Mouse (Mus musculus) forebrain, embryonic 14.5 days (tissue): ENCODE results near the gene Foxe1. TPM values are rescaled to one million over a fixed set of nuclear protein-coding genes. Genes with fewer than 3 reads are reported as not detected.

Experiments
- ATAC-seq: fragments of 200-750 bp; cut with Nextera tagmentation; 2 replicates; pipeline ENCODE4 v1.8.0; 2017; ENCODE audit warnings: mild to moderate bottlenecking, moderate library complexity
- DNase-seq: peaks from one replicate; pipeline ENCODE4 v3.0.0-alpha.2; 2015; ENCODE audit warnings: low spot score
- H3K27ac ChIP-seq: fragments of 300-500 bp; sonication (generic); 2 replicates; pipeline ENCODE4 v1.5.1; 2014; ENCODE audit warnings: low read depth, mild to moderate bottlenecking, control low read depth, low read length, moderate library complexity
- H3K27me3 ChIP-seq: fragments of 300-500 bp; sonication (generic); replicated peaks from 2 replicates; pipeline ENCODE4 v1.6.1; 2014; ENCODE audit warnings: low read length, control low read depth, mixed read lengths; ENCODE audit not compliant: control insufficient read depth, insufficient read depth
- H3K36me3 ChIP-seq: fragments of 300-500 bp; sonication (generic); 2 replicates; pipeline ENCODE4 v1.6.1; 2014; ENCODE audit warnings: low read length, control low read depth; ENCODE audit not compliant: control insufficient read depth, insufficient read depth
- H3K4me1 ChIP-seq: fragments of 300-500 bp; sonication (generic); 2 replicates; pipeline ENCODE4 v1.6.1; 2014; ENCODE audit warnings: antibody characterized with exemption, low read length, control low read depth; ENCODE audit not compliant: control insufficient read depth, insufficient read depth
- H3K4me2 ChIP-seq: fragments of 300-500 bp; sonication (generic); 2 replicates; pipeline ENCODE4 v1.6.1; 2014; ENCODE audit warnings: mild to moderate bottlenecking, control low read depth, low read length
- H3K4me3 ChIP-seq: fragments of 300-500 bp; sonication (generic); 2 replicates; pipeline ENCODE4 v1.5.1; 2014; ENCODE audit warnings: low read depth, low read length, control low read depth
- H3K9ac ChIP-seq: fragments of 300-500 bp; sonication (generic); 2 replicates; pipeline ENCODE4 v1.6.1; 2014; ENCODE audit warnings: mild to moderate bottlenecking, low read length, control low read depth, moderate library complexity
- H3K9me3 ChIP-seq: fragments of 300-500 bp; sonication (generic); replicated peaks from 2 replicates; pipeline ENCODE4 v1.6.1; 2016; ENCODE audit warnings: low read length, control low read depth, mixed read lengths; ENCODE audit not compliant: control insufficient read depth
- WGBS: fragments of 180-500 bp; shearing (Covaris S2); extraction: QIAGEN DNeasy Blood & Tissue Kit; methylation state at CpG from one replicate; pipeline ENCODE4 v1.1.7; 2014; 5-methylcytosine and 5-hydroxymethylcytosine counted together
- polyA plus RNA-seq: library from polyadenylated mRNA; unstranded; fragments of >200 nt; fragmentation: Nextera tagmentation; extraction: Ambion mirVana; gene quantifications from 2 replicates; pipeline ENCODE4 v1.2.1, GENCODE M21; 2014

Foxe1 gene
- polyA plus RNA-seq, 1 experiment from 2014 or later, result not detected

DNA sequence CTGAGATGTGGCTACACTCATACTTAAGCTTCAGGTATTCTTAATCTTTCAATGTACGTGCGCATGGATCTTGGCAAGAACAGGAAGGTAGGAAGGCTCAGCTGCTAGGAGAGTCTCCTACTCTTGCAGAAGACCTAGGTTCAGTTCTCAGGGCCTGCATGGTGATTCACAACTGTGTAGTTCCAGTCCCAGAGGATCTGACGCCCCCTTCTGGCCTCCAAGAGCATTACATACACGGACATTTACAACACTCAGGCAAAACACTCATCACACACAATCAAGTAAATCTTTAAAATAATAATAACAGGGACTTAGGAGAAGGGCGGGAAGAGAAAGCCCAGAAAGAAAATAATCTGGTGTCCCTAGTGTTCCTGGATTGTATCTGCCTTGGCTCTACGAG, 31.0 kb downstream of the Foxe1 start:
- Histone ChIP-seq H3K36me3 (peaks cover 16% of the 10 kb centered on the region; the same call in 1 of the 2 replicates), H3K4me3 (peak overlapping the region; percentile 16; the same call in 1 of the 2 replicates), H3K9ac (no peak overlapping the region), H3K9me3 (no peaks in the 10 kb centered on the region), H3K27me3 (no peaks in the 10 kb centered on the region), H3K4me1 (peaks cover 4% of the 10 kb centered on the region), H3K27ac (no peak overlapping the region), H3K4me2 (peak overlapping the region; percentile 38; the same call in 1 of the 2 replicates)
- ATAC-seq, result no peak
- WGBS, result 55% methylated on average over 6 of the region's 6 CpGs
- DNase-seq, result no peak

DNA sequence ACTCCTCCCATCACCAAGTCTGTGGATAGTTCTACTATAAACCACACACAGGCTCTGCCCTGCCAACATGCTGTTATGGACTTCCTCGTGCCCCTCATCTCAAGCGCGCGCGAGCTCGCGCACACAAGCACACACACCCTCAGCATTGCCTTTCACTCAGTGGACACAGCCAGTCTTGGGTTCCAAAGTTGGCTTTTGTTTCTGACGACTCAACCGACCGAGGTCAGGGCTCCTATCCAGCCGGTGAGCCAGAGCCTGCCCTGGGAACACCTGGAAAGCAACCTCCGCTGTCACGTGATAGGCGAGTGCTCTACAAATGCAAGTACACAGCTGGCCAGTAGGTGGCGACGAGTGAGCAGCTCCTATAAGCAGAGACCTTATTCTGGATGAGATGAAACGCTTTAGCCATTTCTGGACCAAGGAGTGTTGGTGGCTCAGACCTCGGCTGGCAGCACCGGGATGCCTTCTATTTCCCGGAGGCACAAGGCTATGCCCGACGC, 31.5 kb downstream of the Foxe1 start:
- Histone ChIP-seq H3K9ac (no peak overlapping the region), H3K27me3 (no peaks in the 10 kb centered on the region), H3K9me3 (no peaks in the 10 kb centered on the region), H3K4me2 (peak overlapping the region; percentile 38), H3K36me3 (peaks cover 20% of the 10 kb centered on the region; the same call in 1 of the 2 replicates), H3K4me1 (peaks cover 4% of the 10 kb centered on the region), H3K4me3 (peak overlapping the region; percentile 16), H3K27ac (no peak overlapping the region)
- 22% methylated on average over 22 of the region's 22 CpGs for WGBS
- ATAC-seq (peak; percentile 76), DNase-seq (peak; percentile 79)

GRCm38 (mm10) chr4:46388556-46388955, 45.1 kb downstream of the Foxe1 start:
- ATAC-seq (no peak), DNase-seq (no peak)
- no peaks in the 10 kb centered on the region for H3K9me3 ChIP-seq
- peaks cover 31% of the 10 kb centered on the region for H3K36me3 ChIP-seq
- peak overlapping the region; percentile 87 for H3K9ac ChIP-seq
- peaks cover 4% of the 10 kb centered on the region; the same call in 1 of the 2 replicates for H3K4me1 ChIP-seq
- H3K4me3 ChIP-seq, result peak overlapping the region; percentile 66
- WGBS, result 37% methylated on average over 5 of the region's 5 CpGs
- no peak overlapping the region for H3K27ac ChIP-seq
- no peaks in the 10 kb centered on the region for H3K27me3 ChIP-seq
- peak overlapping the region; percentile 62 for H3K4me2 ChIP-seq

- Histone ChIP-seq H3K27me3 (no peaks in the 10 kb centered on the region), H3K4me2 (peak within 1 kb of the TSS; percentile 62), H3K9me3 (no peaks in the 10 kb centered on the region), H3K9ac (peak within 1 kb of the TSS; percentile 87), H3K4me3 (peak within 1 kb of the TSS; percentile 66), H3K27ac (peak within 1 kb of the TSS; percentile 86), H3K4me1 (peaks cover 4% of the 10 kb centered on the region; the same call in 1 of the 2 replicates), H3K36me3 (peaks cover 26% of the 10 kb centered on the region)
- WGBS, result under 1% methylated on average over 56 of the region's 56 CpGs
- ATAC-seq, result peak; percentile 97
- DNase-seq, result peak; percentile 99
Measured at GRCm38 (mm10) chr4:46389013-46389611, 45.7 kb downstream of the Foxe1 start, which contains the start of gene Trmo. Gene Trmo (minus strand): TSS chr4:46389437.

DNA sequence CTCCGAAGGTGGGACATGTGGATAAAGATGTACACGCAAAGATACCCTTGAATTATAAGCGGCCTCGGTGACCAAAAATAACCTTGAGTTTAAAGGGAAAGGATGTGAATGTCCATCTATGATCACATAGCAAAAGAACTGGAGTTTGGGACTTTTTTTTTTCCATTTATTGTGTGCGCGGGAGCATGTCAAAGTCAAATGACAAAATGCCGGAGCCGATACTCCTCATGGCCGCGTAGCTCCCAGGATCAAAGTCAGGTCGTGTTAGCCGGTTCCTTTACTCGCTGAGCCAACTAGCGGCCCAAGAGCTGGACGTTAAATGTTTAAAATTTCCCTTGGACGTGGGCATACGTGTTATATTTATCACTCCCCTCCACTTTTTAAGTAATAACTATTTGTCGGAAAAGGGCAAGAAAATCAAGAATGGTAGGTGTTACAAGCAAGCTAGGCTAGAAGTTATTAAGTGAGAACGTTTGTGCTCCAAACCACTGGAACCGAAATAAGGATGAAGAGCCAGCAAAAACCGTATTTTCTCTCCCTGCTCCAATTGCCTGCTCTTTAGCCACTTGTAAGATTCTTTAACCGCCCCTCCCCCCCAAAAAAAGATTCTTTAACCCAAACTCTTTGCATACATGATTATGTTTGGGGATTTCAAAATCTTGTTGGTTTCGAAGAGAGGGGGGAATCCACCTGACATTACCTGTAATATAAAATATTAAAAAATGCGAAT, 46.4 kb downstream of the Foxe1 start:
- peaks cover 20% of the 10 kb centered on the region for H3K36me3 ChIP-seq
- peak overlapping the region; percentile 66 for H3K4me3 ChIP-seq
- peaks cover 4% of the 10 kb centered on the region; the same call in 1 of the 2 replicates for H3K4me1 ChIP-seq
- WGBS, result 2% methylated on average over 24 of the region's 24 CpGs
- peak overlapping the region; percentile 62 for H3K4me2 ChIP-seq
- ATAC-seq (0 out of 2 replicates have a peak, but pooled peaks have one; percentile 21), DNase-seq (peak; percentile 65)
- H3K9me3 ChIP-seq, result no peaks in the 10 kb centered on the region
- H3K9ac ChIP-seq, result peak overlapping the region; percentile 87
- peak overlapping the region; percentile 86 for H3K27ac ChIP-seq
- no peaks in the 10 kb centered on the region for H3K27me3 ChIP-seq

DNA sequence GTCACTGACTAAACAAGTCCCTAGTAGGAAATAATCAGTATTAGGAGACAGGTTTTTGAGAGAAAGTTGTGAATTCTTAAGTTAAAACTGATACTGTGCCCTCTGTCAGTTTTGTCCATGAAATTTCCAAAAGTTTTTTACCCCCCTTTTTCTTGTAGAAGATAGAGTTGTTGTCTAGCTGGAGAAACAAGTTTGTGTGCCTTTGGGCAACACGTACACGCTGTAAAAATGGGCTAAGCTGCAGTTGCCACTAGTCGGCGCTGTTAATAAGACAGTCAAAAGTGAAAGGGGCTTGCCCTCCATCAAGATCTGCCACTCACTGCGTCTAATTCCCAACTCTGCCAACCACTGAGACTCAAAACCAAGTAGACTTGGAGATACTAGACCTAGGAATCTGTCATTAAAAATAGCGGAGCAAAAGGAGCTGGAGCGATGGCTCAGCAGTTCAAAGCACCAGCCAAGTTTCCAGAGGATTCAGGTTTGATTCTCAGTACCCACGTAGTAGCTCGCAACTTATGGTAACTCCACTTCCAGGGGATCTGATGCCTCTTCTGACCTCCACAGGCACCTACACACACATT, 47.1 kb downstream of the Foxe1 start:
- Histone ChIP-seq H3K27me3 (no peaks in the 10 kb centered on the region), H3K4me2 (peak overlapping the region; percentile 62), H3K4me3 (peak overlapping the region; percentile 66; the same call in 1 of the 2 replicates), H3K27ac (no peak overlapping the region), H3K36me3 (peaks cover 13% of the 10 kb centered on the region), H3K9me3 (no peaks in the 10 kb centered on the region), H3K9ac (0 out of 2 replicates have a peak overlapping the region, but pooled peaks have one; percentile 87), H3K4me1 (peaks cover 4% of the 10 kb centered on the region; the same call in 1 of the 2 replicates)
- 26% methylated on average over 9 of the region's 9 CpGs for WGBS
- DNase-seq (peak; percentile 89), ATAC-seq (no peak)

GRCm38 (mm10) chr4:46394388-46394787, 51.0 kb downstream of the Foxe1 start:
- H3K27ac ChIP-seq, result no peak overlapping the region
- H3K27me3 ChIP-seq, result no peaks in the 10 kb centered on the region
- H3K9me3 ChIP-seq, result no peaks in the 10 kb centered on the region
- peaks cover 4% of the 10 kb centered on the region; the same call in 1 of the 2 replicates for H3K4me1 ChIP-seq
- 78% methylated on average over 2 of the region's 2 CpGs for WGBS
- H3K4me2 ChIP-seq, result no peak overlapping the region
- no peak for ATAC-seq
- no peak overlapping the region for H3K9ac ChIP-seq
- DNase-seq, result no peak
- no peak overlapping the region for H3K4me3 ChIP-seq
- H3K36me3 ChIP-seq, result no peaks in the 10 kb centered on the region

- Histone ChIP-seq H3K36me3 (no peaks in the 10 kb centered on the region), H3K4me1 (no peaks in the 10 kb centered on the region), H3K9me3 (no peaks in the 10 kb centered on the region), H3K27ac (no peak overlapping the region), H3K4me2 (no peak overlapping the region), H3K27me3 (no peaks in the 10 kb centered on the region), H3K9ac (no peak overlapping the region), H3K4me3 (no peak overlapping the region)
- DNase-seq (peak; percentile 6), ATAC-seq (no peak)
- WGBS, result 33% methylated on average over 5 of the region's 5 CpGs
Measured at GRCm38 (mm10) chr4:46395736-46396135, 52.3 kb downstream of the Foxe1 start.
